Mouse (Mus musculus) cerebellum, adult (tissue): ENCODE results near the gene Olfr202.
"Not testable (repeated sequence)": the region's sequence is repeated elsewhere in the genome, so short reads cannot be mapped to it uniquely, and the experiment has no call there.

Experiments used
- ATAC-seq: cut with Nextera tagmentation; 2 replicates; pipeline ENCODE4 v1.9.2; 2017; ENCODE audit warnings: mild to moderate bottlenecking, moderate library complexity, mixed read lengths; ENCODE audit not compliant: insufficient number of reproducible peaks, low FRiP score, low TSS enrichment

Olfr202 gene

DNA sequence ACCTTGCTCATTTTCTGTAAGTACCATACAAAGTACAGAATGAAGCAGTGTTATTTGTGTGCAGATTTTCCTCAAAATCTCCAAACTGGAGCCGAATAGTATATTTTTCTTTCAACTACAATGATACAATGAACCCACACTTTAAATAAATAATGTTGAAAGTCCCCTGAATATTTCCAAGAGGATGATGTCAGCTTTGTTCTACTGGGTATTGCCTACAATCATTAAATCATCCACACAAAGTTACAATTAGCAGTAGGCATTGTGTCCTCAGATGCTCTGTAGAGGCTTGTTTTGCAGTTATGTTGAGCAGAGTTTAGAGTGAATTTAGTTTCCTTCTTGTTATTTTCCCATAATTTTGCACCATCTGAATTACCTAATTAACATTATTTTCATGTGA is at the start of gene Olfr202:
Gene Olfr202, minus strand, starts transcription at position 101 of the 400 bp plus-strand sequence.
- ATAC-seq: no peak

DNA sequence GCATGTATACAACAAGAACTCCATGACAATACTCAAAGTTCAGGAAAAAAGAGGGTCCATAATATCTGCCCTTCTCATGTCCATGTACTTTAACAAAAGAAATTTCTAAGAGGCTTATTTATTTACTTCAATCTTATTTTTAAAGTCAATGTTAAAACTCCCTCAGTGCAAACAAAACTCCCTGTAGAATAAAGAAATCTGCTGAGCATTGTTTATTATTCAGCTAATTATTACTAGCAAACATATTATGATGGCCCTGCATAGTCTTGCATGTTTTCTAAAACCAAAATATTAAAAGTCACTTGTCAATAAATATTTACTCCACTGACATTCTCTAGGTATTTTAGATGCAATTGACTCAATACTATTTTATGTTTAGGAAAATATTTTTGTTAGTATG is 44.4 kb upstream of the Olfr202 start, which contains the start of gene Olfr205:
Gene Olfr205, minus strand, starts transcription at position 101 of the 400 bp plus-strand sequence.
- ATAC-seq: no peak

DNA sequence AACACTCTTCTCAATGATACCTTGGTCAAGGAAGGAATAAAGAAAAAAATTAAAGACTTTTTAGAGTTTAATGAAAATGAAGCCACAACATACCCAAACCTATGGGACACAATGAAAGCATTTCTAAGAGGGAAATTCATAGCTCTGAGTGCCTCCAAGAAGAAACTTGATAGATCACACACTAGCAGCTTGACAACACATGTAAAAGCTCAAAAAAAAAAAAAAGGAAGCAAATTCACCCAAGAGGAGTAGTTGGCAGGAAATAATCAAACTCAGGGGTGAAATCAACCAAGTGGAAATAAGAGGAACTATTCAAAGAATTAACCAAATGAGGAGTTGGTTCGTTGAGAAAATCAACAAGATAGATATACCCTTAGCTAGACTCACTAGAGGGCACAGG is 36.7 kb upstream of the Olfr202 start:
- ATAC-seq: not testable (repeated sequence)

GRCm38 (mm10) chr16:59318148-59318547 is 31.6 kb upstream of the Olfr202 start, which contains the start of gene Olfr204:
TSS of gene Olfr204 (minus strand) at chr16:59318248.
- ATAC-seq: no peak

DNA sequence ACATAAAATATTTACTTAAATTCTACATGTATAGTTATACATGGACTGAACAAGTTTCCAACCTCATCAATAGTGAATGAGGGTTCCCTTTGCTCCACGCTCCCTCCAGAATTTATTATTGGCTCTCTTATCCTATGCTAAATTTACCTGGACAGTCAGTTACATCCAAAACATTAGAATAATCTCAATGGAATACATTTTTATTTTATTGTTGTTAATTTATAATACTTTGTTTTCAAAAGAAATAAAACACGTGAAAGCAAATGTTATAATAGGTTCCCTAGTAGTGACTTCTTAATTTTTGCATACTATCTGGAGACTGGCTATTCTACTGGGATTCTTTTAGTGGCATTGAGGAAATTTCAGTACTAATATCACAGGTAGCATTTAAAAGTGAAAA is 12.0 kb upstream of the Olfr202 start, which contains the start of gene Olfr203:
Gene Olfr203, plus strand, starts transcription at position 301 of the 400 bp plus-strand sequence.
- no peak for ATAC-seq

DNA sequence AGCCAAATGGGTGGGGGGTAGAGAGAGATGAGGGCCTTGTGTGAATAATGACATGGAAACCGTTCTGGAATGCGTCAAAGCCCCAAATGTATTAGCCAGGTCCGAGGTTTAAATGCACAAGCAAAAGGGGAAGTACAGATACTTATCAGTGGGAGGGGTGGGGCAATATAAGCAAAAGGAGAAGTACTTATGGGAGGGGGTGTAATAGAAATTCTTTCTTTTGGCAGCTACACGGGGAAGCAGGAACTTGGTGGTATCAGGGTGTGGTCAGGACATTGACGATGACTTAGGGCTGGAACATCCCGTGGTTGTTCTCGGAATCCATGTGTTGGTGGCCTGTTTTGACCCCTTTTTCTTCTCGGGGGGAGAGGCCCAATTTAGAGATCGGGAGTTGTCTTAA is 983 bp upstream of the Olfr202 start:
- not testable (repeated sequence) for ATAC-seq

- no peak for ATAC-seq
Observed at GRCm38 (mm10) chr16:59283476-59283875, 3.1 kb downstream of the Olfr202 start.

DNA sequence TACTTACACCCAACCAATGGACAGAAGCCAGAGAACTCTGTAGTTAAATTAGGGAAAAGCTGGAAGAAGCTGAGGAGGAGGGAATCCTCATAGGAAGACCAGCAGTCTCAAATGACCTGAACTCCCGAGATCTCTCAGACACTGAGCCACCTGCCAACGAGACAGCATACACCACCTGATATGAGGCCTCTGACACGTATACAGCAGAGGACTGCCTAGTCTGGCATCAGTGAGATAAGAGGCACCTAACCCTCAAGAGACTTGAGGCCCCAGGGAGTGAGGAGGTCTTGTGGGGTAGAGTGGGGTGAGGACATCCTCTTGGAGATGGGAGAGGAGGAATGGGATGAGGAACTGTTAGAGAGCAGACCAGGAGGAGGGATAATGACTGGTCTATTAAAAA is 6.1 kb downstream of the Olfr202 start:
- ATAC-seq: no peak

DNA sequence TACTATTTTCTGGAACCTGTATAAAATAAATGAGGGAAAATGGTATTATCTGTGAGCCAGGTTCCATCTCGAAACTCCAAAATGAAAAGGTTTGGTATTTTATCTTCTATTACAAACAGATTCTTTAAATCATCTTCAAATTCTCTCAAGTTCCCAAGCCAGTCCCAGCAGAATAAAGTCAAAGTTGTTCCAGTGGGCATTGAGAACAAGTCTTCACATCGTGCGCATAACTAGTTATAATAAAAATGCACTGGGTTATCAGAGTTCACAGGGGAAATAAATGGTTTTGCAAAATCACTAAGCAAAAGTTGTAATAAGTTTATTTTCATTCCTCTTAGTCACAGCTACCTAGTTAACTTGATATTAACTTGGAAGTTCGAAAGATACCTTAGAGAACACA is 14.1 kb downstream of the Olfr202 start, which contains the start of gene Olfr201:
Gene Olfr201, minus strand, starts transcription at position 101 of the 400 bp plus-strand sequence.
- not testable (repeated sequence) for ATAC-seq

DNA sequence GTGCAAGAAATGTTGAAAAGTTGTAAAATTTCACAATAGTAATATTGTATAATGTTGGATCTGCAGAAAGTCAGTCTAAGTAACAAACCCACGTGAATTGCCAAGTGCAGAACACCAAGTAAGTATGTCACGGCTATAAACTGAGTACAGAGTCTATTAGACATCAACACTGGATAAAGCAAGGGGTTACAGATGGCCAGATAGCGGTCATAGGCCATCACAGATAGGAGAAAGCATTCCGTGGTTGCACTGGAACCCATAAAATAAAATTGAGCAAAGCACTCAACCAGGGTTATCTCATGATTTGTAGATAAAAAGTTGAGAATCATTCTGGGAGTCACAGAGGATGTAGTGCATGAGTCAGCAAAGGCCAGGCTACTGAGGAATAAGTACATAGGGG is 17.5 kb downstream of the Olfr202 start:
- not testable (repeated sequence) for ATAC-seq

- no peak for ATAC-seq
Observed at GRCm38 (mm10) chr16:59249684-59250083, 36.9 kb downstream of the Olfr202 start.
